Mouse (Mus musculus): Measurements from ENCODE around the gene Mvb12a.
A peak's percentile ranks its signal among the peaks of the same experiment; 100 is the strongest.

Mvb12a gene

DNA sequence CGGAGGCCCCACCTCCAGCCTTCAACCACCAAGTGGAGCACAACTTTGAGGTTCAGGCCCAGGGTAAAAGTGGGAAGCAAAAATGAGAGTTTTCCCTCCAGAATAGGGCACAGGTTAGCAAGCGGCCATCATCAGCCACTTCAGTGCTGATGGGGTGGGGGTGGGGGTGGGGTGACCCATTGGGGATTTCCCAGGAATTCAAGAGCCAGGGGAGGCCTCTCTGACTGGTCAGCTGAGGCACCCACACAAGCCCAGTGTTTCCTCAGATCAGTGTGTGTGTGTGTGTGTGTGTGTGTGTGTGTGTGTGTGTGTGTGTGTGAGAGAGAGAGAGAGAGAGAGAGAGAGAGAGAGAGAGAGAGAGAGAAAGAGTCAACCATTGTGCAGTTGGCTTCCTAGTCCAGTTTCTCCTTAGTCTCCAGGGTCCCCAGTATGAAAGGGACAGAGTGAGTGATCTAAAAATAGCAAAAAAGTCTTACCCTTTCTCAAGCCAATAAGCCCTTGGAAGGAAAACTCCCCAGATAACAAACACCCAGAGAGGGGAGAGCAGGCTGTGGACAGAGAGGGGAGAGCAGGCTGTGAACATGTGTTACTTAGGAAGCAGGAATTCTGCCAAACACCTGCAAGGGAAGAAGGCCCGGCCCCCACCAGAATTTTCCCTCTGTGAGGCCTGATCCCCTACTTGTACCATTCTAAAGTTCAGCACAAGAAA, 15.4 kb upstream of the Mvb12a start:
- DNase-seq = no peak

DNA sequence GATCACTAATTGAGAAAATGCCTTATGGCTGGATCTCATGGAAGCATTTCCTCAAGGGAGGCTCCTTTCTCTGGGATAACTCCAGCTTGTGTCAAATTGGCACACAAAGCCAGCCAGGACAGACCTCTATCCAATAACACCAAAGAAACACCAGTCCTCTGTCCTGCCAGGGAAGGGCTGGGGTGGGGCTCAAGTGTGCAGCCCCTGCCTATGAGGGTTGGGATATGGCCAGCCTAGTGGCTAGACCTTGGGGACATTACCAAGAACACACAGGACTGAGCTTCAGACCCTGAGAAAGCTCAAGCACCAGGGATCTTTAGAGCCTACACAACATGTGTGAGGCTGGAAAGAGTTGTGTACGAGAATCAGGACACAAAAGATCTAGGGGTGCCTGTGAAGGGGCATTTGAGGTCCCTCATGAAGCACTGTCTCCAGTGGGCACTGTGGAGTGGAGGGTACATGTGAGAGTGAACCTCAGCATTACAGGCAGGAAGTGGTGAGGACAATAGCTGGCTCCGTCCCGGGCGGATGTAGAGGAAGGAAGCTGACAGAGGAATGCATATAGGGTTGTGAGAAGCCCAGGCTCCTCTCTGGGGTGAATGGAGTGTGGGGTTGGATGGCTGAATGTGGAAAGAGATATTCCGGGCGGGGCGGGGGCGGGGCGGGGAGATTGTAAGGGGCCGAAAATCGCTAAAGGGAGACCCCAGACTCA, 14.2 kb upstream of the Mvb12a start:
- DNase-seq = no peak

DNA sequence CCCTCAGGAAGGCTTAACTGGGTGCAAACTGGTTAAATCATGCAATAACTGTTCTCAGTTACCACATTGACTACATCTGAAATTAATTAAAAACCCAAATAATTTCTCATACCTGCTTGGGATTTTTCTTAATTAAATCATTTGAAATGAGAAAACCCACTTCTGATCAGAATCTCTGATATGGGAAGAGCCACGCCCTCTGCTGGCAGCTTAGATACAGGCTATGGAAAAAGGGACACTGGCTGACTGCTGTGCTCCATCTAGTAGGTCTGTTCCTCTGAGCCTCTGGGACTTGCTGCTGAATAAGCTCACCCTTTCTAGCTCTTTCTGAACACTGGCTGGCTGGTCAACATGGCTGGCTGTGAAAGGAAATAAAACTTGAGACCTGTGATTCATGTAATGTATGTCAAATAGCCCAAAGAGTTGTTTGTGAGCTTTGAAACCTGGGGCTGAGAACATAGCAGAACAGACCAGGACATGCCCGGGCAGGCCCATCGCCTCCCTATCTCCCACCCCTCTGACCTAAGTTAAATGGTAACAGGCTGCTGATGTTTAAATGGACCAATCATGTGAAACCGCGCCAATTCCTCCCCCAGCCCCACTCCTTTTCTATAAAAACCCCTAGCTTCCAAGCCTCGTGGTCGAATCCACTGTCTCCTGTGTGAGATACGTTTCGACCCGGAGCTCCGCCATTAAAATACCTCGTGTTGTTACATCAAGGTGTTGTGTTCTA, 11.8 kb upstream of the Mvb12a start:
- DNase-seq = peak; percentile 55

DNA sequence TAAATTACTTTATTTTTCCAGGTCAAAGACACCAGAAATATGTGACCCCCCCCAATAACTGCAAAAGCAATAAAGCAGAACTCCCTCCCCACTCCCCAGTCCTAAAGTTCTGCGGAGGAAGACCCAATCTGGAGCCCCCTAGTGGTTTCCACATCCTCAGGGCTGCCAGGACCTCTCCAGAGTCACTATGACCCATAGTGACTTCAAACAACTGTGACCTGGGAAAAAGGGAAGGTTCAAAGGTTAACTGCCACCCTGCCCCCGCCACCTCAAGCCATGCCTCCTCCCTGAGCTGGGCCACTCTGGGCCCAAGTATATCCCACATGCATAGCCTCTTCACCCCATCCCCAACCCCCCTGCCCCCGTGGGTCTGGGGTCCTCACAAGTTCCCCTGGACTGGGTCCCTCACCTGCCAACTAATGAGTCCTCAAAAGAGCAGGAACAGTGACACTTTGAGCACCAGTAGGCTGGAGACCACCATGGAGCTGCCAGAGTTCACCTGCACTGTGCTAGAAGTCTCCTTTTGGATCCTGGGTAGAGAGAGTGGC, 8.4 kb upstream of the Mvb12a start:
- DNase-seq = no peak

DNA sequence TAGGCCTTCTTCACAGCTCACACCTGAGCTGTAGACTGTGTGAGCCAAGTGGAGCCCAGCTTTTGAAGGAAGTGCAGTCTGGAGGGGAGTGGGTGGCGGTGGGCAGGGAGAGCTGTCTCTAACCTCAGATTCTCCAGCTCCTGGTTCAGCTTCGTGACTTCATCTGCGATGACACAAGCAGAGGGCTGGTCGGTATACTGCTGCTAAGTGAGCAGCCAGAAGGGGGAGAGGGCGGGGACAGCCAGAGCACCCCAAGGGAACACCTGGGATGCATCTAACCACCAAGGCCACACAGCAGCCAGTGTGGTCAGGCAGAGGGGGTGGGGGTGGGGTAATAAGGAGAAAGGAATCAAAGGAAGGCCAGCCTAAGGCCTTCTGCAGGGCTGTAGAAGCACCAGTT, 7.1 kb upstream of the Mvb12a start:
- no peak for DNase-seq

GRCm38 (mm10) chr8:71537028-71537867, 5.5 kb upstream of the Mvb12a start, which contains the start of gene Bst2:
Bst2 (minus strand) TSS chr8:71537456.
- DNase-seq = peak; percentile 92

GRCm38 (mm10) chr8:71543755-71544154, 1.0 kb downstream of the Mvb12a start:
- no peak for DNase-seq

DNA sequence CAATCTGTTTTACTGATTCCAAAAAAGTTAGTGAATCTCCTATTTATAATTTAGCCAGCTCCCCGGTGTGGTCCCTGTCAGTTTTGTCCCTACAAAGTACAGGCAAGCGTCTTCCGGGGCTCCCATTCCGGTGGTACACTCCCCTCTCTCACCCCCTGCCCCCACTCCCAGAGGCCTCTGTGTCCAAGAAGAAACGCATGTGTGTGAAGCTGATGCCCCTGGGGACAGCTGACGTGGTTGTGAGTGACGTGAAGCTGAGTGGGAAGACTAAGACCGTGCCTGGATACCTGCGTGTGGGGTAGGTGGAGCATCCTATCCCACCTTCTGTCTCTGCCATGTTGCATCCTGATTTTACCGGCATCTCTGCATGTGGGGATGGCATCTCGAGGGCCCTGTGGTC, 2.3 kb downstream of the Mvb12a start:
- no peak for DNase-seq

- DNase-seq = no peak
Measured at GRCm38 (mm10) chr8:71547590-71547989, 4.9 kb downstream of the Mvb12a start.

GRCm38 (mm10) chr8:71550754-71551153, 8.0 kb downstream of the Mvb12a start:
- DNase-seq = no peak

GRCm38 (mm10) chr8:71552770-71553169, 10.0 kb downstream of the Mvb12a start:
- no peak for DNase-seq

DNA sequence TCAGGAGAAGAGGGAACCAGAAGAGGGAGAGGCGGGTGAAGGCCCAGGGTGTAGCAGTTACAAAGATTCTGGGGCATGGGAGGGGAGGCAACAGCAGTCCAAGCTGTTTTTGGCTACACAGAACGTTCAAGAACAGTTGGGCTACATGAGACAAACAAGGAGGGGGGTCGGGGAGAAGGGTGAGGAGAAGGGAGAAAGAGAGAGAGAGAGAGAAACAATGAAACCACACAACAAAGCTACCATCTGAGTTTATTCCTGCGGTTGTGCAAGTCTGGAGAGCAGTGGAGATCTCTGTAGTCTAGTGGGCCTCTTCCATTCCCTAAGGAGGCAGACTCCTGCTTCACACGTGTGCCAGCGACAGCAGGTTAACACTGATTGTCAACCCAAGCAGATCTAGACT, 11.3 kb downstream of the Mvb12a start:
- DNase-seq = no peak

DNA sequence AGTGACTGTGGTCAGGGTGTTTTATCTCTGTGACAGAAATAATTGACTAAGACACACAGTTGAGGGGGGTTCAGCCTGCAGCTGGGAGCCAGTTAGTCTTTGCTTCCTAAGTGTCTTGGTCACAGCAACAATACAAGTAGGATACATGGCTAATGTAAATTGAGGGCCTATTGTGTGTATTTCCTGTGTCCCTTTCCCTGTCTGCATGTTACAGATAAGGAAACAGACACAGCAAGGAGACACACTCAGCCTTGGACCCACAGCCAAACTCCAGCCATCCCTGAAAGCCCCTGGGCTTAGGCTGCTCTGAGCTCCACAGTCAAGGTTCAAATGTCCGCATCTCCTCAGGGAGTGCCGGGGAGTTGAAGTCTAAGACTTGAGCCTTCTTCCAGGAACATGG, 11.9 kb downstream of the Mvb12a start:
- DNase-seq = no peak

DNA sequence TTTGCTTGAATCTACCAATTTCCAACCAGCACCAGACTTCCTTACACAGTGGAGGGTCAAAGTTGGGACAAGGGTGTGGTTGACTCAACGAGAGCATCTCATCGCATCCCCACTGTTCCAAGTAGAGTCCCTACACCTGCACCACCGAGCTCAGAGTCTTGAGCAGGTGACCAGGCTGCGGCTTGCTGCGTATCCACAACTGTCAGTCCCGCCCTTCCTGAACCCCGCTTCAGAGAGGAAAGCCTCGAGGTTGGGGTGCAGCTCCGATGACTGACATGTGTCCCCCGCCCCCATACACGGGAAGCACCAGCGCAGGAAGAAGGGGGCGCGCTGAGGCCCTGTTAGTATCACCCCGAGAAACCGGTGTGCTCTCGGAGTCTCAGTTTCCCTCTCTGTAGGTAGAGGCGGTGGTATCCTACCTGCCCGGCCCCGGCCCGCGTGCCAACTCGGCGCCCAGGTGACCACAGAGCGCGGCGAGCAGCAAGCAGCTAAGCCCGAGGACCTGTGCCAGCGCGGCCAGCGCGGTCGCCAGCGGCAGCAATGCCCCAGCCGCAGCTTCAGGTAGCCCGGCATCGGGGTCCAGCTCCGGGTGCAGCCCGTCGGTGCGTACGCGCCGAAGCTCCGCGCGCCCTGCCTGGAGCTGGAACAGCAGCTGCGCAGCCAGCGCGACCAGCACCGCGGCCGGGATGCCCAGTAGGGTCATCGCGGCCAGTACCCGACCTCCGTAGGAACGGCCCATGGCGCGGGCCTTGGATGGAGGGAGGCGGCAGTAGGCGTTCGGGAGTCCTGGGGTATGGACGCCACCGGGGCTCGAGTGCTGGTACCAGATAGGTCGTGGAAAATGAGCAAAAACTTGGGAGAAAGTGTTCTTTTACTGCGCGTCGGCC, 15.6 kb downstream of the Mvb12a start, which contains the start of gene Tmem221:
Gene Tmem221, minus strand, starts transcription at position 801 of the 887 bp plus-strand sequence.
- DNase-seq = peak; percentile 29

DNA sequence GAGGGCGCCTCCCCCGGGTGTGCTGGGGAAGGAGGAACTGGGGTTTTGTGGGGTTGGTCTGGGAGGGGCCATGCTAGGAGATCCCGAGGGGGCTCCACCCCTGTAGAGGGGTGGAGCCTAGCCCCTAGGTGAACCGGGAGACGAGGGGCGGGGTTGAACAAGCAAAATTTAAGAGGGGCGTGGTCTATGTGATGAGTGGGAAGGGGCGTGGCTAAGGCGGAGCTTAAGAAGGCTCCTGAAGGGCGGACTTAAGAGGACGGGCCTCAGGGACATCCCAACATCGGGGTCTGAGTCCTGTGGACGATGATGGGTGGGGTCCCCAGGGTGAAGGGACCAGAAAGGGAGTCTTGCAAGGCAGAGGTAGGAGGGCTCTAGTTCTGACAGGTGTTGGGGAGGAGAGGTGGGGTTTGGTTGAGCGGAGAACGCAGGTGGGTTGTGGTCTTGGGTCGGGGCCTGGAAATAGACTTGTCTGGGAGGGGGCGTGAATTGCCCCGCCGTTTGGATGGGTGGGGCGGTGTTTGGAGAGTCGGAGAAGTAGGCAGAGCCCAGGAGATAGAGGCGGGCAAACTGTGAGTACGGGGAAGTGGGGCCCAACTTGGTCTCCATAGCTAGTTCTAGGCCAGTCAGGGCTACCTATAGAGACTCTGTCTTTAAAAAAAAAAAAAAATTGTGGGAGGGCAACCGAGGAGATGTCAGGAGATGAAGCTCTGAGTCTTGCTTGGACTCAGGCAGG, 16.4 kb downstream of the Mvb12a start:
- DNase-seq = peak; percentile 88

- DNase-seq = no peak
Measured at GRCm38 (mm10) chr8:71560071-71560470, 17.3 kb downstream of the Mvb12a start.

DNA sequence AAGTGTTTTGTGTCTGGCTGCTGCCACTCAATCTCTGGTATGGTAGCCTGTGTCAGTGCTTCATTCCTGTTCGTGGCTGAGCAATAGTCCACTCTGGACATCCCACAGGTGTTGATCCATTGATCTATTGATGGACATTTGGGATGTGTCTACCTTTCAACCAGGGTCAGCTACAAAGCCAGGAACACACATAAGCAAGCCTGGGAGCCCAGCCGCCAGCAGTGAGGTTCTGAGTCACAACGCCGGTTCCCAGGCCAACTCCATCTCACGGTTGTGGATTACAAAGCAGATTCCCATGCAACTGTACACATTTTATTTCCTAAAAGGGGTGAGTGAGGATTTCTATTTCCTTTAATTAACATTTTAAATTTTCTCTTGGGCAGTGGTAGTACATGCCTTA, 18.0 kb downstream of the Mvb12a start:
- no peak for DNase-seq

DNA sequence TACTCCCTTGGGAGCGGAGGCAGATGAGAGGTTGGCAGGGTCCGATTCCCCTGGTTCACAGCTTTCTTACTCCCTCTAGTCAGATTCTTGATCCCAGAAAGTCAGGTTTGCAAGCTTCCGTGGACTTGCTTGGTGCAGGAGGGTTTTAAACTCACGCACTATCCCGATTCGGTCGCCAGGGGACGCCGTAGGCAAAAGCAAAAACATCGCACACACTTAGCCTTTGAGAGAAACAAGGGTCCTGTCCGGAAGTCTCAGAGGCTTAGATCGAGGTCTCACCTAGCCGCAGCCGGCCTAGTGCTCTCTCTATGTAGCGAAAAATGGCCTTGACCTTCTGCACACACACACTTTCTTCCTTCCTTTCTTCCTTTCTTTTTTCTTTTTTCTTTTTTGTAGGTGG, 18.7 kb downstream of the Mvb12a start:
- DNase-seq = peak; percentile 83

DNA sequence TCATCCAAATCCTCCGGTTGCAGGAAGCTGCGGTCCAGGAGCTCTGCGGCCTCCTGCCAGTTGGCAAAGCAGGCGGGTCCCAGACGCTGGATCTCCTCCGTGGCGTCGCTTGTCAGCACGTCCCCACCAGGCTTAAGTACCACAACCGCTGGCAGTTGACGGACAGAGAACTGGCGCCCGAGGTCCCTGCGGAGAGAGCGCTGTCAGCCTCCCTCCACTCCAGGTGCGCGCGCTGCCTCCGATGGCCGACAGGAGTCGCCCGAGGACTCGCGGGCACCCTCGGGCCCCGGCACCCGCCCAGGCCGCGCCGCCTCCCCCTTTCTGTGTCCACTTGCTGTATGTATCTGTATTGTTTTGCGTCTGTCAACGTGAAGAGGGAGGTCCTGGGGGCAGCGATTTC, 20.0 kb downstream of the Mvb12a start:
- peak; percentile 76 for DNase-seq

DNA sequence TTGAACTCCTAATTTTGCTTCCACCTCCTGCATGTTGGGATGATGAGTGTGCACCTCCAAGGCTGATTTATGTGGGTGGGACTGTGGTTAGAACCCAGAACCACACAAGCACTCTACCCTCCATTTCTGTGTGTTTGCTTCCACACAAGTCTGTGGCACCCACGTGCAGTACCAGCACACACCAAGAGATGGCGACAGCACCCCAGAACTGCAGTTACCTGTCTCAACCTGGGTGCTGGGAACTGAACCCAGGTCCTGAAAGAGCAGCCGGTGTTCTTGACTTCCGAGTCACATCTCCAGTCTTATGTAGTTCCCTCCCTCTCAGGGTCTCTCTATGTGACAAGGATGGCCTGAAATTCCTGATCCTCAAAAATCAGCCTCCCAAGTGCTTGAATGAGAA, 21.3 kb downstream of the Mvb12a start:
- DNase-seq = no peak

- DNase-seq = no peak
Measured at GRCm38 (mm10) chr8:71566501-71566900, 23.8 kb downstream of the Mvb12a start, which contains the start of gene Nxnl1. Nxnl1 (minus strand) TSS chr8:71566601.
